Mouse (Mus musculus): Measurements from ENCODE around the gene Madcam1.

DNA sequence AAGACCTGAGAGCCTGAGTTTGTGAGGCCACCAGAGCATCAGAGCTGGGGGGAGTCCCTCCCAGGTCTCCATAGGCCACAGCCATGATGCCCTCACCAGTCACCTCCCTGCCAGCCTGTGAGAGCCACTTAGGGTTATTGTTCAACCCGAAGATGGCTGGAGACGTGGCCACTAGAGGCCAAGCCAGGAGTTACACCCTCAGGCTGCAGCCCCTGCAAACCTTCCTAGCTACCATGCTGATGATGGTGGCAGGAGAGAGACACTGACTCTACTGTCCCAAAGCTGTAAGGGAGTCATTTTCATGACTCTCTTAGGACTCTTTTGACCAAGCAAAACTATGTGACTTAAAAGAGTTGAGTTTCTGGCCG, 7.7 kb downstream of the Madcam1 start:
- TF ChIP-seq POLR2A (IDR thresholded peaks at IDR 0.05; ENCODE audit: low read depth, low read length) (no peak), CTCF (IDR thresholded peaks at IDR 0.05; ENCODE audit: extremely low read depth, insufficient read depth, insufficient read length, insufficient replicate concordance) (no peak)

Data from spleen, adult 2 months (tissue).